In the genomic region with DNA sequence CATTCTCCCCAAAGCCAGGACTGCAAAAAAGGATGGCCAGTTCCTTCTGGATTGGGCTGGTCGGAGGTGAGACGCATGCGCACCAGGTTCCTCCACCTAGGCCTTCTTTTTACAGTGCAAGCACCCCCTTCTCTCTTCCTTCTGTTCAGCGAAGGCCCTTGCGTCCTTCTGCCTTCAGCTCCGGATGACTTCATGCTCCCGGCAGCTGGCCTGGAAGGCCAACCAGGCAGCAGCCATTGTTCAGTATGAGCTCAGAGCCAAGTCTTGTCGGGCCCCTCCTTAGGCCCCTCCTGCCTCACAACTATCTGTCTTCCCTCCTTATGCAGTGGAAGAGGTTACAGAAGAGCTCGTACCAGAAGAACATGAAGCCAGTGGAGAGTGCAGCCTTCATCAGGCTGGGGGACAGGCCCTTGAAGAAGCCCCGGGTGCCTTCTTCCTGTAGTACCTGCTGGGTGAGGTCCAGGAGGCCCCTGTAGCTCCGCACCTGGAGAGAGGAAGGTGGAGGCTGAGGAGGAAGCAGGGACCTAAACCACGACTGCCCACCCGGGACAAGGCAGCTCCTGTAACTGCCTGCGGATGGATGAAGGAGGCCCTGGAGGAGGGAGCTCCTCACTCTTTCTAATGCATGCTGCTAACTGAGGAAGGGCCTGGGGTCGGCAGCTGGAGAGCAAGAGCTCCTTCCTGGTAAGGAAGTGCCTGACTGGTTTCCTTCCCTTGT, we compare ENCODE assay signal across 10 mouse cellular contexts. TPM values are rescaled to one million over a fixed set of nuclear protein-coding genes. Genes with fewer than 3 reads are reported as not detected.
DNase-seq lines count a peak whose midpoint lies in the region; ATAC-seq and TF ChIP-seq lines count a peak whose summit lies in the region.
"Had no signal": no experiment of that assay in that cellular context is flagged by ENCODE, and none has a peak within 500 bp of the region (broad histone marks: within the 10 kb centered on the region; RNA-seq: fewer than 3 reads in every experiment).

No protein-coding gene starts in this region.

- H3K36me3 ChIP-seq in intestine, embryonic 15.5 days, result peaks cover 4% of the 10 kb centered on the region; the same call in 1 of the 2 replicates

- no peak overlapping the region for H3K4me3 ChIP-seq in gastrocnemius, adult 2 months
- no peak overlapping the region for H3K4me3 ChIP-seq in intestine, embryonic 15.5 days (replicated peaks)
- H3K4me3 ChIP-seq: neural tube, embryonic 15.5 days had no signal

- intact Hi-C loops in gastrocnemius, adult 2 months (cut with DNase I), result no loop called here
- intact Hi-C loops in gastrocnemius, postnatal 36 days (cut with DNase I), result no loop called here

- DNase-seq in gastrocnemius, adult 2 months, result no peak
- DNase-seq in gastrocnemius, adult 18-20 months (ENCODE audit: low spot score), result no peak
- peak; percentile 39 for DNase-seq in ovary, postnatal 14 days (ENCODE audit: low spot score)
- DNase-seq in ovary, adult 18-20 months (ENCODE audit: low spot score), result no peak
- peak; percentile 58 for DNase-seq in testis, postnatal 10 days (ENCODE audit: low spot score)
- DNase-seq in gastrocnemius, postnatal 36 days, result no peak
- DNase-seq in spleen, postnatal 36 days (ENCODE audit: low spot score in 2 of 2), result no peak

- WGBS in intestine, embryonic 15.5 days, result 71% methylated on average over 15 of the region's 15 CpGs

- H3K9me3 ChIP-seq in intestine, embryonic 15.5 days, result no peaks in the 10 kb centered on the region
- H3K9me3 ChIP-seq: neural tube, embryonic 15.5 days had no signal

- peaks cover 13% of the 10 kb centered on the region for H3K4me1 ChIP-seq in intestine, embryonic 15.5 days (replicated peaks)

- peak overlapping the region; percentile 48 for H3K27ac ChIP-seq in gastrocnemius, adult 2 months
- H3K27ac ChIP-seq in intestine, embryonic 15.5 days, result 0 out of 2 replicates have a peak overlapping the region, but pooled peaks have one; percentile 3
- H3K27ac ChIP-seq: neural tube, embryonic 15.5 days had no signal

- no peak for TF ChIP-seq CTCF in gastrocnemius, adult 2 months (IDR thresholded peaks at IDR 0.05)

- H3K4me2 ChIP-seq in intestine, embryonic 15.5 days (replicated peaks), result no peak overlapping the region
- H3K4me2 ChIP-seq: neural tube, embryonic 15.5 days had no signal

- H3K9ac ChIP-seq in intestine, embryonic 15.5 days, result no peak overlapping the region
- H3K9ac ChIP-seq: neural tube, embryonic 15.5 days had no signal

- ATAC-seq in intestine, embryonic 15.5 days, result no peak
- ATAC-seq: CD4-positive, CD25-positive, alpha-beta regulatory T cell, adult 4 months had no signal

- H3K27me3 ChIP-seq in intestine, embryonic 15.5 days (replicated peaks), result no peaks in the 10 kb centered on the region

RNA-seq across cellular contexts. Expression of a gene that starts 2.5 kb away (rescaled TPM):
- total RNA-seq in gastrocnemius, adult 2 months (2021), result 10 to 100 TPM; 46.0 to 55.0 TPM
- total RNA-seq in gastrocnemius, adult 18-20 months (2021), result 10 to 100 TPM; 42.3 to 45.0 TPM
- polyA plus RNA-seq in intestine, embryonic 15.5 days (2015; fragmentation: Nextera tagmentation; extraction: Ambion mirVana), result 30.0 and 34.6 TPM in 2 replicates
- total RNA-seq in gastrocnemius, postnatal 36 days (2021), result 10 to 100 TPM; 41.8 to 45.8 TPM

RNA-seq across cellular contexts. Expression of a gene that starts 11.4 kb away (rescaled TPM):
- 10 to 100 TPM; 18.8 to 20.7 TPM for total RNA-seq in gastrocnemius, adult 2 months (2021)
- total RNA-seq in gastrocnemius, adult 18-20 months (2021), result 10 to 100 TPM; 15.4 to 18.8 TPM
- polyA plus RNA-seq in intestine, embryonic 15.5 days (2015; fragmentation: Nextera tagmentation; extraction: Ambion mirVana), result 18.3 and 18.6 TPM in 2 replicates
- total RNA-seq in gastrocnemius, postnatal 36 days (2021), result 10 to 100 TPM; 12.5 to 13.0 TPM

RNA-seq across cellular contexts. Expression of a gene that starts 11.5 kb away (rescaled TPM):
- 10 to 100 TPM; 66.8 to 88.5 TPM for total RNA-seq in gastrocnemius, adult 2 months (2021)
- total RNA-seq in gastrocnemius, adult 18-20 months (2021), result 10 to 100 TPM; 73.3 to 79.3 TPM
- polyA plus RNA-seq in intestine, embryonic 15.5 days (2015; fragmentation: Nextera tagmentation; extraction: Ambion mirVana), result 89.5 and 98.3 TPM in 2 replicates
- 10 to 100 TPM; 66.8 to 72.4 TPM for total RNA-seq in gastrocnemius, postnatal 36 days (2021)

RNA-seq across cellular contexts. Expression of a gene that starts 12.8 kb away (rescaled TPM):
- total RNA-seq in gastrocnemius, adult 2 months (2021), result 10 to 100 TPM; 43.1 to 51.5 TPM
- total RNA-seq in gastrocnemius, adult 18-20 months (2021), result 10 to 100 TPM; 38.8 to 44.4 TPM
- polyA plus RNA-seq in intestine, embryonic 15.5 days (2015; fragmentation: Nextera tagmentation; extraction: Ambion mirVana), result 24.7 and 25.4 TPM in 2 replicates
- 10 to 100 TPM; 44.4 to 46.8 TPM for total RNA-seq in gastrocnemius, postnatal 36 days (2021)

RNA-seq across cellular contexts. Expression of a gene that starts 51.0 kb away (rescaled TPM):
- total RNA-seq in gastrocnemius, adult 2 months (2021), result 10 to 100 TPM; 17.2 to 18.6 TPM
- total RNA-seq in gastrocnemius, adult 18-20 months (2021), result 10 to 100 TPM; 17.8 to 18.0 TPM
- 150 and 155 TPM in 2 replicates for polyA plus RNA-seq in intestine, embryonic 15.5 days (2015; fragmentation: Nextera tagmentation; extraction: Ambion mirVana)
- total RNA-seq in gastrocnemius, postnatal 36 days (2021), result 10 to 100 TPM; 15.8 to 20.8 TPM

Comparison
In these comparisons a context has a peak if more than half of its experiments do, and no peak if none do; other contexts are left out.
1. DNase-seq: peak in ovary, postnatal 14 days (single experiment) and testis, postnatal 10 days (single experiment); none in gastrocnemius, adult 2 months (single experiment), gastrocnemius, adult 18-20 months (single experiment), ovary, adult 18-20 months (single experiment), gastrocnemius, postnatal 36 days (0 of 2) and spleen, postnatal 36 days (0 of 2).